Mouse (Mus musculus): ENCODE measurements around the gene Lmntd1. TPM values are rescaled to one million over a fixed set of nuclear protein-coding genes. Genes with fewer than 3 reads are reported as not detected.

Gene Lmntd1
- polyA plus RNA-seq, 1 experiment from 2014 or later, result 0.75 TPM

GRCm38 (mm10) chr6:145389904-145390303 is 224.2 kb downstream of the Lmntd1 start:
- no peak for ATAC-seq
- no peaks in the 10 kb centered on the region for H3K4me1 ChIP-seq (ENCODE audit: control insufficient read depth, insufficient read depth, low read length)
- no peaks in the 10 kb centered on the region for H3K9me3 ChIP-seq (ENCODE audit: control insufficient read depth, low read length)
- H3K4me3 ChIP-seq (ENCODE audit: low read length), result no peak overlapping the region
- H3K27me3 ChIP-seq (replicated peaks; ENCODE audit: control insufficient read depth, insufficient read depth, low read length), result no peaks in the 10 kb centered on the region
- no peak overlapping the region for H3K27ac ChIP-seq (ENCODE audit: low read length)
- H3K36me3 ChIP-seq (ENCODE audit: control insufficient read depth, insufficient read depth, low read length), result no peaks in the 10 kb centered on the region
- WGBS, result 71% methylated on average over 7 of the region's 7 CpGs
- no peak overlapping the region for H3K4me2 ChIP-seq (ENCODE audit: low read depth, low read length)
- no peak overlapping the region for H3K9ac ChIP-seq (ENCODE audit: low read depth, low read length)

GRCm38 (mm10) chr6:145387378-145387777 is 226.7 kb downstream of the Lmntd1 start:
- no peaks in the 10 kb centered on the region for H3K4me1 ChIP-seq (ENCODE audit: control insufficient read depth, insufficient read depth, low read length)
- H3K4me3 ChIP-seq (ENCODE audit: low read length), result no peak overlapping the region
- H3K9me3 ChIP-seq (ENCODE audit: control insufficient read depth, low read length), result no peaks in the 10 kb centered on the region
- ATAC-seq, result no peak
- H3K36me3 ChIP-seq (ENCODE audit: control insufficient read depth, insufficient read depth, low read length), result no peaks in the 10 kb centered on the region
- H3K9ac ChIP-seq (ENCODE audit: low read depth, low read length), result no peak overlapping the region
- 77% methylated on average over 6 of the region's 6 CpGs for WGBS
- H3K27me3 ChIP-seq (replicated peaks; ENCODE audit: control insufficient read depth, insufficient read depth, low read length), result no peaks in the 10 kb centered on the region
- no peak overlapping the region for H3K27ac ChIP-seq (ENCODE audit: low read length)
- H3K4me2 ChIP-seq (ENCODE audit: low read depth, low read length), result no peak overlapping the region

GRCm38 (mm10) chr6:145382586-145383380 is 231.3 kb downstream of the Lmntd1 start:
- Histone ChIP-seq H3K4me1 (ENCODE audit: control insufficient read depth, insufficient read depth, low read length) (no peaks in the 10 kb centered on the region), H3K27me3 (replicated peaks; ENCODE audit: control insufficient read depth, insufficient read depth, low read length) (no peaks in the 10 kb centered on the region), H3K9ac (ENCODE audit: low read depth, low read length) (no peak overlapping the region), H3K4me2 (ENCODE audit: low read depth, low read length) (no peak overlapping the region), H3K27ac (ENCODE audit: low read length) (no peak overlapping the region), H3K9me3 (ENCODE audit: control insufficient read depth, low read length) (no peaks in the 10 kb centered on the region), H3K36me3 (ENCODE audit: control insufficient read depth, insufficient read depth, low read length) (no peaks in the 10 kb centered on the region), H3K4me3 (ENCODE audit: low read length) (no peak overlapping the region)
- WGBS, result 70% methylated on average over 12 of the region's 12 CpGs
- ATAC-seq, result peak; percentile 64; the same call in 1 of the 2 replicates

GRCm38 (mm10) chr6:145380961-145381360 is 233.2 kb downstream of the Lmntd1 start:
- no peak for ATAC-seq
- Histone ChIP-seq H3K4me2 (ENCODE audit: low read depth, low read length) (no peak overlapping the region), H3K9me3 (ENCODE audit: control insufficient read depth, low read length) (no peaks in the 10 kb centered on the region), H3K4me1 (ENCODE audit: control insufficient read depth, insufficient read depth, low read length) (no peaks in the 10 kb centered on the region), H3K9ac (ENCODE audit: low read depth, low read length) (no peak overlapping the region), H3K27ac (ENCODE audit: low read length) (no peak overlapping the region), H3K36me3 (ENCODE audit: control insufficient read depth, insufficient read depth, low read length) (no peaks in the 10 kb centered on the region), H3K27me3 (replicated peaks; ENCODE audit: control insufficient read depth, insufficient read depth, low read length) (no peaks in the 10 kb centered on the region), H3K4me3 (ENCODE audit: low read length) (no peak overlapping the region)
- 78% methylated on average over 8 of the region's 8 CpGs for WGBS

DNA sequence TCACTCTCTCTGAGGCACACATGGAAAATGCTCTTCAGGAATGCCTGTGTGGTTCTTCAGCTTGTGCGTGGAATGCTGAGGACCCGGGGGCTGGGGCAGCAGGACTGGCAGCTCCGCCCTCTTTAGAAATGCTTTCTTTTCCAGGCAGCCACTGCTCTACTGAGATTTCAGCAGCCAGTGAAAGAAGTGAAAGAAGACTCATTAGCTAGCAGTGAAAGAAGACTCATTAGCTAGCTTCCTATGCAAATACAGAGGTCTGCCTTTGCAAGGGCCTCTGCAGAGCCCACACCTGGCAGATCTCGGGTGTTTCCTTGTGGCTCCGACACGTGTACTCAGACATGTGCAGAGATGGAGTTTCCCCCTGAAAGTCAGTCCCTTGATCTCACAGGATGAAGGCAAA is 234.9 kb downstream of the Lmntd1 start:
- no peaks in the 10 kb centered on the region for H3K27me3 ChIP-seq (replicated peaks; ENCODE audit: control insufficient read depth, insufficient read depth, low read length)
- 37% methylated on average over 6 of the region's 6 CpGs for WGBS
- H3K9ac ChIP-seq (ENCODE audit: low read depth, low read length), result no peak overlapping the region
- H3K36me3 ChIP-seq (ENCODE audit: control insufficient read depth, insufficient read depth, low read length), result no peaks in the 10 kb centered on the region
- H3K9me3 ChIP-seq (ENCODE audit: control insufficient read depth, low read length), result no peaks in the 10 kb centered on the region
- no peak overlapping the region for H3K4me2 ChIP-seq (ENCODE audit: low read depth, low read length)
- ATAC-seq, result no peak
- no peak overlapping the region for H3K4me3 ChIP-seq (ENCODE audit: low read length)
- no peak overlapping the region for H3K27ac ChIP-seq (ENCODE audit: low read length)
- no peaks in the 10 kb centered on the region for H3K4me1 ChIP-seq (ENCODE audit: control insufficient read depth, insufficient read depth, low read length)

DNA sequence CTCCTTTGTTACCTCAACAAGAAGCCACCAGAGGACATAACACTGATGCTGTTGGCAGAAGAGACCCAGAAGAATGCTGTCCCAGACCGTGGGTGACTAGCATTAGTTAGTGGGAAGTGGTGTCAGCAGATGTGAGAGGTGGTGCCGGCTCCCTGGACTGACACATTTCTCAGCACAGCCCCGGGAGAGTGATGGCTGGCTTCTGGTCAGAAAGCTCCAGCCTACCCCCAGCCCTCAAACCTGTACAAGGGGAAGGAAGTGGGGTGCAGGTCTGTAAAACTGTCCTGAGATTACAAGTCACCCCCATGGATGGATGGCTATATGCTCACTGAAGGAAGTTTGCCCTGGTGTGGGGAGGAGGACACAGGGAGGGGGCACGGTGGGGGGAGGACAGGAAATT is 235.4 kb downstream of the Lmntd1 start:
- H3K36me3 ChIP-seq (ENCODE audit: control insufficient read depth, insufficient read depth, low read length), result no peaks in the 10 kb centered on the region
- no peaks in the 10 kb centered on the region for H3K9me3 ChIP-seq (ENCODE audit: control insufficient read depth, low read length)
- ATAC-seq, result no peak
- 43% methylated on average over 4 of the region's 4 CpGs for WGBS
- no peak overlapping the region for H3K4me2 ChIP-seq (ENCODE audit: low read depth, low read length)
- H3K9ac ChIP-seq (ENCODE audit: low read depth, low read length), result no peak overlapping the region
- H3K4me1 ChIP-seq (ENCODE audit: control insufficient read depth, insufficient read depth, low read length), result 0 out of 2 replicates have a peak, but pooled peaks cover under 1% of the 10 kb centered on the region
- H3K4me3 ChIP-seq (ENCODE audit: low read length), result no peak overlapping the region
- H3K27me3 ChIP-seq (replicated peaks; ENCODE audit: control insufficient read depth, insufficient read depth, low read length), result no peaks in the 10 kb centered on the region
- no peak overlapping the region for H3K27ac ChIP-seq (ENCODE audit: low read length)

DNA sequence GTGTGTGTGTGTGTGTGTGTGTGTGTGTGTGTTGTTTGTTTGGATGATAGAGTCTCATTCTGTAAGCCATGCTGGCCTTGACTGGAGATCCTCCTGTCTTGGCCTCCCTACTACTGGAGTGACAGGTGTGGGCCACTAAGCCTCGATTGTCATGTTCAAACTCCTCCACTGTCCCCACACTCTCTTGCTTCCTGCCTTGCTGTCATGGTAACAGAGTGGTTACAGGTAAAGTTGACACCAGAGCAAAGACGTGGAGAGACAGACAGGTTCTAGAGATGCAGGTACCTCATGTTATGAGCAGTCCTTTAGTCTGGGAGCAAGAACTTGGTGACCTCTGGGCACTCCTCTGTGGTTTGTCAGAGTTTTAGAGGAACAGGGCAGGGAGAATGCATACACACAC is 239.7 kb downstream of the Lmntd1 start:
- H3K36me3 ChIP-seq (ENCODE audit: control insufficient read depth, insufficient read depth, low read length), result no peaks in the 10 kb centered on the region
- ATAC-seq, result no peak
- no peak overlapping the region for H3K4me2 ChIP-seq (ENCODE audit: low read depth, low read length)
- 65% methylated on average over 2 of the region's 2 CpGs for WGBS
- 0 out of 2 replicates have a peak, but pooled peaks cover 3% of the 10 kb centered on the region for H3K4me1 ChIP-seq (ENCODE audit: control insufficient read depth, insufficient read depth, low read length)
- H3K27ac ChIP-seq (ENCODE audit: low read length), result no peak overlapping the region
- H3K9ac ChIP-seq (ENCODE audit: low read depth, low read length), result no peak overlapping the region
- no peak overlapping the region for H3K4me3 ChIP-seq (ENCODE audit: low read length)
- no peaks in the 10 kb centered on the region for H3K9me3 ChIP-seq (ENCODE audit: control insufficient read depth, low read length)
- no peaks in the 10 kb centered on the region for H3K27me3 ChIP-seq (replicated peaks; ENCODE audit: control insufficient read depth, insufficient read depth, low read length)

DNA sequence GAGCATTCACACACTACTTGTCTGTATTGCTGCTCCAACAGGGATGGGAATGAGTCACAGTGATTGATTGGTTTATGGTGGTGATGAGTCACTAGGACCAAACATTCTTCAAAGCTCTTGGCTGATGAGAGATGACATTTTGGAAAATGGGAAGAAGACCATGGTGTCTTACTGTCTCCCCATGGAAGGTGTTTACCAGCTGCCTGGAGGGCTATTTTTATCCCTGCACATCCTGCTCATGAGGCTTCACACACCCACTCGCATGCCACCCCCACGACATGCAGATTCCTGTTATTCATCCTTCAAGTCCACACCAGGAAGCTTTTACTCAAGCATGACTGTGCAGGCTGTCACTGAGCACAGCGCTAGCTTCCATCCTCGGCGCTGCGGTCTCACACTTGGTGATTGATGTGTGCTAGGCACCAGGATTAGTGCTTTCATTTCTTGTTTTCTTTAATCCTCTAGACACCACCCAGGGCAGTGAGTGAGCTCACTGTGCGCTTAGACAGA is 240.4 kb downstream of the Lmntd1 start:
- H3K9me3 ChIP-seq (ENCODE audit: control insufficient read depth, low read length), result no peaks in the 10 kb centered on the region
- WGBS, result 41% methylated on average over 7 of the region's 7 CpGs
- H3K4me1 ChIP-seq (ENCODE audit: control insufficient read depth, insufficient read depth, low read length), result 0 out of 2 replicates have a peak, but pooled peaks cover 3% of the 10 kb centered on the region
- no peaks in the 10 kb centered on the region for H3K36me3 ChIP-seq (ENCODE audit: control insufficient read depth, insufficient read depth, low read length)
- no peak overlapping the region for H3K27ac ChIP-seq (ENCODE audit: low read length)
- no peak overlapping the region for H3K4me2 ChIP-seq (ENCODE audit: low read depth, low read length)
- ATAC-seq, result no peak
- no peaks in the 10 kb centered on the region for H3K27me3 ChIP-seq (replicated peaks; ENCODE audit: control insufficient read depth, insufficient read depth, low read length)
- H3K9ac ChIP-seq (ENCODE audit: low read depth, low read length), result no peak overlapping the region
- H3K4me3 ChIP-seq (ENCODE audit: low read length), result no peak overlapping the region

DNA sequence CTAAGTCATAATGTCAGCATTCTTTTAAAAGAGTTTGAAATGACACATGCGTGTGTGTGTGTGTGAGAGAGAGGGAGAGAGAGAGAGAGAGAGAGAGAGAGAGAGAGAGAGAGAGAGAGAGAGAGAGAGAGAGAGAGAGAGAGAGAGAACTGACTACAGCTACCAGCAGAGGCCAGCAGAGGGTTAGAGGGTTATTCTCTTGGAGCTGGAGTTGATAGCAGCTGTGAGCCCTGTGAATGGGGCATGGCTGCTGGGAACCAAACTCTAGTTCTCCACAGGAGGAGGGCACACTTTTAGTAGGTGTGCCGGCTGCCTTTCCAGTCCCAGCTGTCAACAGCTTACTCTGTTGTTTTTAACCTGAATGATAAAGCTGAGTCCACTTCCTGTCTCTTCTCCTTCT is 242.1 kb downstream of the Lmntd1 start:
- H3K27me3 ChIP-seq (replicated peaks; ENCODE audit: control insufficient read depth, insufficient read depth, low read length), result no peaks in the 10 kb centered on the region
- ATAC-seq, result no peak
- 32% methylated on average over 2 of the region's 2 CpGs for WGBS
- H3K9me3 ChIP-seq (ENCODE audit: control insufficient read depth, low read length), result no peaks in the 10 kb centered on the region
- no peak overlapping the region for H3K4me2 ChIP-seq (ENCODE audit: low read depth, low read length)
- H3K4me3 ChIP-seq (ENCODE audit: low read length), result no peak overlapping the region
- no peak overlapping the region for H3K9ac ChIP-seq (ENCODE audit: low read depth, low read length)
- no peak overlapping the region for H3K27ac ChIP-seq (ENCODE audit: low read length)
- H3K4me1 ChIP-seq (ENCODE audit: control insufficient read depth, insufficient read depth, low read length), result 0 out of 2 replicates have a peak, but pooled peaks cover 3% of the 10 kb centered on the region
- H3K36me3 ChIP-seq (ENCODE audit: control insufficient read depth, insufficient read depth, low read length), result no peaks in the 10 kb centered on the region

All from intestine, embryonic 16.5 days (tissue).